Mouse (Mus musculus) embryo, embryonic 10.5 days (tissue): ENCODE results near the gene Pars2.

ENCODE experiments used
- DNase-seq: peaks from one replicate; pipeline ENCODE4 v3.0.0-alpha.2; 2015; ENCODE audit warnings: low spot score

Pars2 gene

DNA sequence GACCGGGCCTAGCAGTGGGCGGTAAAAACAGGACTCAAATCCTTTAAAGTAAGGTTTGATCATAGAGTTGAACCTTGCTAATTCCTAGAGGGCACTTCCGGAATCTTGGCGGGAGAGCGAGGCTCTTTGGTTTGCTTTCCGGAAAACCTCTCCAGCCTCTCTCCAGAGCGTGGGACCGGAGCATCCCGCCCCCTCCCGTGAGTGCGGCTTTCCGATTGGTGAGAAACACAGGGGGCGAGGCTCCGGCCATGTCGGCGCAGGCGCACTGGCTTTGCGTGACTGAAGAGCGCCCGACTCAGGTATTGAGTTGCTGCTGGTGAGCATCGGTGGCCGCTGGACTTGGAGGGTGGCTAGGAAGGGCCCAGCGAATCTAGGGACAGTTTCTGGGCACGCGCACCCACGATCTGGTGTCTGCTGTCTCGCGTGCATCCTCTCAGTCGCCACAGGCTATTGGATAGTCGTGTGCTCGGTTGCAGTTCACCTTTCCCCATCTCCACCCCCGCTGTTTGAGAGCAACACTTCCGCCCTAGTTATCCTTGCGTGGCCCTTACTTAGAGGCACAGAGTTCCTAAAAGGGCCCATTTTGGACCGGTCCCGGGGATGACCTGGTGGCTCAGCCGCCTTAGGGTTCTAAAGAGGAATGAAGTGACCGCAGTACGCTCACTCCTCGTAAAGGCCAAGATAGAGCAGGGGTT lies at the start of gene Pars2:
TSS of gene Pars2 (plus strand) at position 237 of the 695 bp plus-strand sequence.
- DNase-seq: peak; percentile 99

DNA sequence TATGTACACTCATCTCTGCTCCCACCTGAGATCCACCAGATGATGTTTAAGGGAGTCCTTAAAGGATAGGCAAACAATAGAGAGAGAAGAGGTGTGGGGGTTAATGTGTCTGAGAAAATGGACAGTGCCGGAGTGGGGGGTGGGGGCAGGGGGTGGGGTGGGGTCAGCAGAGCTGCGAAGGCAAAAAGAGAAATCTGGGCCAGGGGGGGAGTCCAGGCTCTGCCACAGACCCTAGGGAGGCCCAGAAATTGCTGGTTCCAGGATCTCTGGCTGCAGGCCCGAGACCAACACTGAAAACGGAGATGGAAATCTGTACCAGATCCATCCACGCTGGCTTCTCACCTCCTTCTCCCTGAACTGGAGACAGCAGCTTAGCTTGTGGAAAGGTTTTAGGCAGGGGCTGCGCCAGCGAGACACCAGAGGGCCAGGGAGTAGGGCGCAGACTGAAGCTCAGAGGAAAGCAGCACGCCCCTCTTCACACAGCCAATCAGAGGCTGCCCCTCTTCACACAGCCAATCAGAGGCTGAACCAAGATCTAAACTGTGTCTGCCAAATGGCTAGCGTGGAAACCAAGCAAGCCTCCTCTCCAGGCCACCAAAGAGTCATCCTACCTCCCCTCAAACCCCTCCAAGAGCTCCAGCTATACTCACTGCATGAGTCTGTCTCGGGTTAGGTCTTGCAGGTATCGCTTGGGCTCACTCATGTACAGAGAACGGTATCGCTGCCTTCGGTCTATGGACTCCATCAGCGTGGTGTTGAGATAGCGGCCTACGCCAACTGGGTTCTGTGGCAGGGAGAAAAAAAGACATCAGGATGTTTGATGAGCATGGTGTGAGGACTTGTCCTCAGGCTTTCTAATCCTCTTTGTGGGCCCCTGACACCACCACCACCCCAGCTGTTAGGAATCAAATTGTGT lies 44.0 kb upstream of the Pars2 start:
- DNase-seq: peak; percentile 72

DNA sequence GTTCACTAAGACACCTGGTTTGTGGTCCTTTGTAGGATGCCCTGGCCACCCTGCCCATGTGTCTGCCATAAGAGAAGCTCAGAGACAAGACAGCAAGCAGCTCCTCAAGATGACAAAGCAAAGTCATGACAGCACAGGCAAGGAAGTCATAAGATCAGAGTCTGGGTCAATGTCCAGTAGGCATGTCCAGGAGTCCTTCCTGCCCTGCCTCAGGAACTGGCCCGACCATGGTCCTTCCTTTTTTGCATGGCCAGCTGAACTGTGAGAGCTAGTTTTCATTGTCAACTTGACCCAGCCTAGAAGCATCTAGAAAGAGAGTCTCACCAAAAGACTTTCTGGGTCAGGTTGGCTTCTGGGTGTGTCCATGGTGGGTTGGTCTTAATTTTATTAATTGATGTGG lies 43.0 kb upstream of the Pars2 start:
- DNase-seq: no peak

DNA sequence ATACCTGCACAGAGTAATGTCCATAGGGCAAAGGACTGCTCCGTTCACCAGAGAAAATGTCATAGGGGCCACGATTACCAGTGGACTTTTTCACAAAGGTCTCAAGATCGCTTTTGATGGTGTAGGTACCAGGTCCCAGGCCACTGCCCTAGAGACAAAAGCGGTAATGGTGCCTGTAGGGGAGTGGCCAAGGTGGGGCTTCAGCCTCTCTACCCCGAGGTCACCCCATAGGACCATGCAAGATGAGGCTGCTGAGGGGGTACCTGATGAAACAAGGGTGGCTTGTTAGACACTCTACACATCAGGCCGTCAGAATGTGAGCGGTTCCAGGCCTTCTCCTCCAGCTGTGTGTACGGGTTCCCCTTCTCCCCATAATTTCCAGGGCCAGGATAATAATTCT lies 37.8 kb upstream of the Pars2 start:
- DNase-seq: no peak

DNA sequence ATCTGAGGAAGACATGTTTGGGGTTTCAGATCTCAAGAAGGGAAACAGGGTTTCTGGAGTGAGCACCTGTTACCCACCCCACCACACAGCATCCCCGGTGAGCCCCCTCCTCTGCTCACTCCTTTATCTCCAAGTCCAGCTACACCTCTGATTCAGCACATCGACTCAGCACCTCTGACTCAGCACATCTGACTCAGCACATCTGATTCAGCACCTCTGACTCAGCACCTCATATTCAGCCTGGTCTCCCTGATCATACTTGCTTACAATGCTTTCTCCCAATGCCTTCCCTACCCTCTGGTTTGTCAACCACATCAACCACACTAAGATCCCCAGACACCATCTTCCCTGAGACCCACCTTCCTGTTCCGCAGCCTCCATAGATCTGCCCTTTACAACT lies 37.3 kb upstream of the Pars2 start:
- DNase-seq: no peak

DNA sequence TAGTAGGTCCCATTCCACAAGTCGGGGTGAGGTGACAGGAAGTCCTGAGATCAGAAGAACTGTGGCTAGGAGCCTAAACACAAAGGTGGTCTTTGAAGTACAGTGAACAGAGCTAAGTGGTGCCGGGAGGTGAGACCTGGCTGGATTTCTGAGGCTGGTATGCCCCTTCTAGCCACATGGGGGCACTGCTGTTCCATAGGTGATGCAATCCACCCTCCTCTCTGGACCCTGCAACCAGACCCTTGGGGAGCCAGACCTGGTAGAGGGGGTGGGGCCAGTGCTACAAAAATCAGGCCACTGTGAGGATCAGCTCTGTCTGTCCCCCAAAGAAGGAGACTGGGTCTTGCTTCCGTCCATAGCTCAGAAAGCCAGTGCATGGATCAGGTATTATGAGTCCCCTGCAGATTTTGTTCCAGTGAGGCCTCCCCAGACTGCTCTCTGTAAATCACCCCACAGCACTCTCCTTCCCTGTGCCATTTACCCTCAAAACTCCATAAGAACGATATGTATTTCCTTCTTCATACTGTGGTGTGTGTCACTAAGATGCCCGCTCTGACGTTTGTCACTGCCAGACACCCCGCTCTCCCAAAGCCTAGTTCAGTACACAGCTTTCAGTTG lies 36.6 kb upstream of the Pars2 start:
- DNase-seq: peak; percentile 87

DNA sequence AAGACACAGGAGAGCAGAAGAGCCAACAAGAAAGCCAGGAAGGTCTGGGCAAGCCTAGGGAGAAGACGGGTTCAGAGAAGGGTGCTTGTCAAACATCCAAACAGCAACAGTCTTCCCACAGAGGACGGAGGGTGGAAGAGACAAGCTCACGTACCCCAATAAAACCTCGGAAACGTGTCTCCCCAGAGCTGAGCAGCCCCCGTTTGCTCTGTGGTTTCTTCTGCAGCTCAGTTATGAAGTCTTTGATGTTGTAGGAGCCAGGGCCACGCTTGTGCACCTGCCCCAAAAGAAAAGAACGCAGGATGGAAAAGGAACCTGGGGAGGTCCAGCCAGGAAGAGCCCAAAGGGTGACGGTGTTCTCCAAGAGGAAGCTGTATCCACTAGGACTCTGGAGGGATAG lies 36.0 kb upstream of the Pars2 start:
- DNase-seq: no peak

DNA sequence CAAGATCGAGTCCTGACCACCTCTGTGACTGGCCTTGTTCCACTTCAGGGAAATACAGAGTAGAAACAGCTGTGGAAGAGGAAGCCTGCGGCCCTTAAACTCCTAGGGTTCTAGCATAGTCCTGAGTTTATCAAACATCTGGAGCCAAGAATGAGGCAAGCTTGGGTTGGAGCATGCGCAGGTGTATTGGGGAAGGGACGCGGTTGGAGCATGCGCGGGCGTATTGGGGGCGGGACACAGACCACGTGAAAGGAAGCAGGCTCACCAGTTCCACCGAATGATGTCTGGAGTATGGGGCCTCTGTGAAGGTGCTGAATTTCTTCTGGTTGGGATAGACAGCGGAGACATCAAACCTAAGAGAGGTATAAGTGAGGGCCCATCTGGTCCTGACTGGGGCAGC lies 35.2 kb upstream of the Pars2 start:
- DNase-seq: no peak

DNA sequence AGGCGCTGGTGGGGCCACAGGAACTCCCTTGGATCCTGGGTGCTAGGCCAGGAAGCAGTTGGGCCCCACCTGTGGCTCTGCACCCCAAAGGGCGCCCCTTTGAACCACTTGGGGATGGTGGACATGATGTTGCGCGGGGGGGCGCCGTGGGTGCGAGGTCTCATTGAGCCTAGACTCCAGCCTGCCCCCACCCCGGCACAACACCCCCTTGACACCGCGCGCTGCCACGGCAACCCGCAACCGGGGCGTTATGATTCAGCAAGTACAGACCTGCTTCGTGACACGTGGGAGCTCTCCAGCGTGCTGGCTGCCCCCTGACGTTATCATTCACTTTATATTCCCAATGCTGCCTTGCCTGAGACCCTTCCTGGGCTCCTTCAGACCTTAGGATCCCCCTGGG lies 33.8 kb upstream of the Pars2 start, which contains the start of gene Lexm:
TSS of gene Lexm (minus strand) at position 186 of the 400 bp plus-strand sequence.
- DNase-seq: peak; percentile 55

DNA sequence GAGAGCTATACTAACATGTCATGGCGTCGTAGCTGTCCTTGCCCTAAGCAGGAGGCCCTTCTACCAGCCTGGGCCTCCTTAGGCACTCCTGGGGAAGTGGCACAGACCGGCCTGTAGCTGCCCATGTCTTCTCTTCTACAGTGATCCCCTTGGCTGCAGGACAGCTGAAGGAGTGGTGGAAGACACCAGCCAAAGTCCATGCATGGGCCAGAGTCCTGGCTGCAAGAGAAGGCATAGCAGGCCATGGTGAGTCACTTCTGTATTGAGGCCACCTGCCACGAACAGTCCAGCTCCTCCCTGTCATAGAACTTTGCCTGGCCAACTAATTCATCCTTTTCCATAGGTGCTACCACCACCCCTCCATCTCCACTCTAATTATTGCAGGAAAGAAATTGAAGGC lies 32.0 kb upstream of the Pars2 start:
- DNase-seq: no peak

DNA sequence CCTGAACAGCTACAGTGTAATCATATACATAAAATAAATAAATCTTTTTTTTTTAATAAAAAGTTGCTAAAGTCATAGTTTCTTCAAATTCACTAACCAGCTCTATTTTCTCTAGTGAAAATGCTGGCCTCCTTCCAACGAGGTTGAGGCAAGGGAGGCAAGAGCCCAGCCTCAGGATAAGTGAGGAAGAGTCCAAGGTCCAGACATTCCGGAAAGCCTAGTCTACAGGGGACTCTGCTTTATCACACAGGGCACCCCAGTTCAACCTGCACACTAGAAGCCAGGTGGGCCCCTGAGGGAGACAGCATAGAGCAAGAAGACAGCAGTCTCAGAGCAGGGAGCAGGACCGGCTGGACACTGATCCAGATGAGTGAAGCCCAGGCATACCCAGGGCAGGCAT lies 29.4 kb upstream of the Pars2 start:
- DNase-seq: no peak

DNA sequence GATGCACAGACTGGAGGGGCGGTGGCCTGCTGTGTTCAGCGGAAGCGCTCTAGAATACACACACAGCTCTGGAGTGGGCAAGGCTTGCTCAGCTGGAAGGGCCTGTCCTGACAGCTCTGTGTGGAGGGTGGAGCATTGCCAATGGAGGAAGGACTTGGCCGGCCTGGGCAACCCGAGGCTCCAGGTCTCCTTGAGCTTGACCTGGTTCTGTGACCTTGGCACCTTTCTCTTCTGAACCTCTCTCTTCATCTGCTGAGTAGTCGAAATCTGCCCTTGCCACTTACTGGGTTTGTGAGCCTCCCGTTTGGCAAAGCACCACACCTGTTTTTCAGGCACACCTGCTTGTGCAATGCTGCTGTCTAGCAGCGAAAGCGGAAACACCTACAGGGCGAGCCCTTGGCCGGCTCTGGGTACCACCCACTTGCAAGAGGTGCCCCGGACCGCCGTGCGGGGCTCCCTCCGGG lies 28.8 kb upstream of the Pars2 start, which contains the start of gene Ttc22:
TSS of gene Ttc22 (plus strand) at position 403 of the 464 bp plus-strand sequence.
- DNase-seq: no peak

DNA sequence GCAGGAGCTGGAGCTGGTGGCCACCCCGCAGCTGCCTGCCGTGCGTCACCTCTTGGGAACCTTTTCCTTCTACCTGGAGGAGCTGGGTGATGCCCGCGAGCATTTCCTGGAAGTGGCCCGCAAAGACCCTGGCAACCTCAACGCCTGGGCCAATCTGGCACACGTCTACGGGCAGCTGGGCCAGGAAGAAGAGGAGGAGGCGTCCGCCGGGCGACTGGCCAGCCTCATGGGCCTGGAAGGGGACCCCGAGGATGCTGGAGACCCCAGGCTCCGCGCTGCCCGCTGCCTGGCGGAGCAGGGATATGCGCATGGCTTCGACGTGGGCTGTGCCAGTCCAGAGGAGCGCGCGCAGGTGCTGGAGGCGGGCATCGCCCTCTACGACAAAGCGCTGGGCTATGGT lies 28.2 kb upstream of the Pars2 start:
- DNase-seq: no peak

DNA sequence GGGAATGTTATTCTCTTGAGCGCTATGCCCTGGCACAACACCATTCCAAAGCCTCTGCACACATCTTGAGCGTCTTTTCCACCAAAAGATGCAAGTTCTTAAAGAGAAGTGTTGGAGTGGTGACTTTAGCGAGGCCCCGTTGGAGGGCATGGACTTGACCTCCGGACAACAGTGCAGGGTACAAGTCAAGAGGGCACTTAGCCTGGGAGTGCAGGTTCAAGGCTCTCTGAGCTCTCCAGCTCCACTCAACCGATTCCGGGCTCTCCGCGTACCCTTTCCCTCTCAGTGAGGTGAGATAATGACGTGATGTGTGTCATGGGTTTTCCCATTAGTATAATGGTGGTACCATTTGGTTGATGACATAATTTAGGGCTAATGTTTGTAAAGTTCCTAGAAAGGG lies 26.6 kb upstream of the Pars2 start:
- no peak for DNase-seq

DNA sequence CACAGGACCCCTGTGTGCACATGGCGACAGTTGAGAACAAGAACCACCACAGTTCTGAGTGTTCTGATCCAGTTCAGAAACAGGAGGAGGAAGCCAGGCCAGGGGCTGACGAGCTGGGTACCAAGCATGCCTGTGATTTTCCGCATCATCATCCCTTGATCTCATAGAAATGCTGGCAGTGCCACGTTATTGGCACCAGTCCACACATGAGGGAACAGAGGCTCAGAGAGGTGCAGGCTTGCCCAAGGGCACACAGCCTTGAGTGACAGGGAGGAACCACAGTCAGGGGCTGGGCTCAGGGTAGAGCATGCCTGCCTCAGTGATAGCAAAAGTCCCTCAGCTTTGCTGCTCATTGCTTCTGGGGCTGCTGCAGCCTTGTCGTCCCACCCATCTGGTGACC lies 23.1 kb upstream of the Pars2 start:
- DNase-seq: no peak

DNA sequence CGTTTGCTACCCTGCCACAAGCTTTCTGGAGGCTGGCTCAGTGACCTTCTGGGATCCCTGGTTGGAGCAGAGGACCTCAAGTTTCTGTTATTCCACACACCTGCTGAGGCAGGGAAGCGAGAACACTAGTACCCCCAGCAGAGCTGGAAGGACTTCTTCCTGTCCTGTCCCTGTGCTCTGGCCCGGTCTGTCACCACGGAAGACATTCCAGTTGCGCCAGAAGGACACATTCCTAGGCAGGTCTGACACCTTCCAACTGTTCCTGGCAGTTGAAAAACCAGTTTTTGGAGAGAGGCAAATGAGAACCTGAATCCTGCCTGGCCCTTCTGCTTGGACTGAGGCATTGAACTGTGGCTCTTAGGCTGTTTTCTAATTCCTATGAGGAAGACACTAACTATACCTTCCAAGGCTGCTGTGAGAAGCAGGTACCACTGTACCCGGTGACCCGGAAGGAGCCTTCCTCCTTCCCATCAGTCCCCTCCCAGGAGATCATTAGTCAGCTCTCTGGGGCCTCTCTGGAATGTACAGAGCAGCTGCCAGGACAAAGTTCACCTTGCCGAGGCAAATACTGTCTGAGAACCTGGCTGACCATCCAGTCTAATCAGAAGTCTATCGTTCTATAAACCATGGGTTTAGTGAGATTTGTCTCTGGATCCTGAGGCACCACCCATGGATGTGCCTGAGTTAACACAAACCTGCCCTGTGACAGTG lies 22.1 kb upstream of the Pars2 start:
- DNase-seq: no peak

DNA sequence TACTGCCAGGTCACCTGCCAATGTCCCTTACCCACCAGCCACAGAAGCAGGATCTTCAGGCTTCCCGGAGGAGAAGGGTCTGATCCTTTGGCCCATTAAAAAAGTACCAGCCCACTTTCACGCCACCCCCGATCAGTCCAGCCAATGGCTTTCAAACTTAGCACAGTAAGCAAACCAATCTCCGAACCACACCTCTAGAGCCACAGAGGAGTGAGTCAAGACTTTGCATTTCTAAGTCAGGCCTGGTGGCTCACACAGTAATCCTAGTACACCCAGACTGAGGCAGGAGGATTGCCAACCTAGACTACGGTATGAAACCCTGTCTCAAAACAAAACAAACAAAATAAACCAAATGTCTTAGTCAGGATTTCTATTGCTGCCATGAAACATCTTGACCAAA lies 21.5 kb upstream of the Pars2 start:
- DNase-seq: no peak

DNA sequence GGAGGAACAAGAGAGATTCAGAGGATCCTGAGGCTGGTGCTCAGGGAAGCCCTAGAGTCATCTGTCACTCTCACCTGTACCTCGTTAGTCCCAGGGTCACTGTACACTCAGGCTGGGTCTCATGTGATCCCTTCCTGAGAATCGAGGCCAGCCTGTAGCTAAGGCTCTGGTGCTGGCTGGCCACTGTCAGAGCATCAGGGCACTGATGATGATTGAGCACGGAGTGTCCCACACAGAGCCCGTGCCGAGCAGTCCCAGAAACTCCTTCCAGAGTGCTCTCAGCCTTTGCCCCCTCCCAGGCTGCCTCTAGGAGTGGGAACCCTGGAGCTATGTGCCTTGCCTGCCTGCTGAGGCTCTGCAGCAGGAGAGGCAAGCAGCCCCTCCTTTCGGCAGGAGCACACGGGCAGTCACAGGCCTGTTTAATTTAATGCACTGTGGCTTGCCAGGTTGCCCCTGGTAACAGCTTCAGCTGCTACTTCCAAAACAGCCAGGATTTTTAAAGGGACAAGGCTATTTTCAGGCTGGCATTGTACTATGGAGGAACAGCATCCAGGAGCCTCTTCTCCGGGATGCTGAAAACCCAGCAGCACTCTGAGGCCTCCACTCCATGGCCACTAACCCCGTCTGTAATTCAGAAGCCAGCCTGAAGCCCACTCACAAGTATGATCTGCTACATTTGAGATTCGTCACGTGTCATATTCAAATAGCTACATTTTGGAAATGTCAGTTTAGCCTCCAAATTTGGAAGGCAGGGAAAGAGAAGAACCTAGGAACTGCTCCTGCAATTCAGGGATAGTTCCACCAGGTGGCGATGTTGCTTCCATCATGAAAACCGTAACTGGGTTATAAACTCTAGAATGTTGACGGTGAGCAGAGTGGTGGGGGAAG lies 20.3 kb upstream of the Pars2 start:
- DNase-seq: peak; percentile 84

DNA sequence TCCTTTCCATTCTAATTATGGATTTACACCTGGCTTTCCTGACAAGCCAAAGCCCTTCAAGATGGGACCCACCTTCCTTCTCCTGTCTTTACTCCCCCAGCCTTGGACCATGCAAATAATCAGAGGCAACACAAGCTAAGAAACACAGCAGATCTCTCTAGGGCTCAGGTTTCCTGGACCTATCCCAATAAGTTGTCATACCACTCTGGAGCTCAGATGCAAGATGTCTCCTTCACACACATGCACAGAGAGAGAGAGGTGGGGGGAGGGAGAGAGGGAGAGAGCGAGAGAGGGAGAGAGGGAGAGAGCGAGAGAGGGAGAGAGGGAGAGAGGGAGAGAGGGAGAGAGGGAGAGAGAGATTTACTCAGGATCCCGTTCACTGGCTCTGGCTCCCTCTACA lies 18.6 kb upstream of the Pars2 start:
- no peak for DNase-seq

DNA sequence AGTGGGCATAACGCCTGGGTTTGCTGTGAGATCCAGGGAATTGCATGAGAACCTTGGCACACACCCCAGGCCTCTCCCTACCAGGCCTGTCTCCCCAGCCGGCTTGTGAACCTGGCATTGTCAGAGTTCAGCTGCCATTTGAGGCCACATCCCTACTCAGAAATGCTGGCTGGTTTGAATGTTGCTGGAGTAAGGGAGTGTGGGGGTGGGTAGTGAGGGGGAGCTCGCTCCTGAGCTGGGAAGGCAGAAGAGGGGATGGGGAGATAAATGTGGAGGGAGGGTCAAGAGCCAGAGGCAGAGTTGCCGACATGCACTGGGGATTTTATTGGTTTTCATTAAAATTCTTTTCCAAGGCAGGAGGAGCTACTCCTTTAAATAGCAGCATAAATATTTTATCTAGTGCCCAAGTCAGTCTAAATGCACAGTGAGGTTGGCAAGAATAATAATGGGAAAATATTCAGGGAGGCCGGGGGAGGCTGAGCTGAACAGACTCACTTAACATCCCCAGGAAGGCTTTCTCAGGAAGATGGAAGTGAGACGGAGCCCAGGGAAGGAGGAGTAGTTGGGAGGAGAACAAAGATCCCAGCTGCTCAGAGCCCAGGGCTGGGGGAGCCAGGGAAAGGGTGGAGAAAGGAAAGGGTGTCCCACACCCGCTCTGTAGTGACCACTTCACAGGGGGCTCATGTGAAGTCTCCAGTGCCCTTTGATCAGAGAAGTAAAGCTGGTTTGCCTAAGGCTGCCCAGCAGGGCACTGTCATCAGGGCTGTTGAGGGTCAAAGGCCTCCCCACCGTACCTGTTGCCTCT lies 17.4 kb upstream of the Pars2 start:
- no peak for DNase-seq
